Mouse (Mus musculus) megakaryocyte, adult 5-6 weeks (primary cell): ENCODE results near the gene Angptl4. TPM values are rescaled to one million over a fixed set of nuclear protein-coding genes. Genes with fewer than 3 reads are reported as not detected.
A peak's percentile ranks its signal among the peaks of the same experiment; 100 is the strongest.
"Not testable (repeated sequence)": the region's sequence is repeated elsewhere in the genome, so short reads cannot be mapped to it uniquely, and the experiment has no call there.

Experiments
- ATAC-seq: 2 replicates; pipeline ENCODE4 v1.8.0; 2016; ENCODE audit warnings: mild to moderate bottlenecking, inconsistent platforms; ENCODE audit not compliant: poor library complexity, severe bottlenecking
- total RNA-seq, 2 experiments: library from RNA; stranded (forward) in 1 of 2; stranded (reverse) in 1 of 2; fragments of 153-499, 151-499 nt in 1 of 2; fragments of 221-1000, 200-1000 nt in 1 of 2; gene quantifications; 2 replicates each; pipeline versions ENCODE4 v1.2.3 to v1.2.4; 2015 to 2017

Angptl4 gene
- total RNA-seq, 2 experiments from 2014 or later = 0.33 to 0.80 TPM

GRCm38 (mm10) chr17:33759767-33760254 lies 21.8 kb downstream of the Angptl4 start:
- ATAC-seq = peak; percentile 64

- ATAC-seq = no peak
These were observed 24.4 kb downstream of the Angptl4 start for GRCm38 (mm10) chr17:33757231-33757630.

- ATAC-seq = no peak
These were observed 25.4 kb downstream of the Angptl4 start for GRCm38 (mm10) chr17:33756108-33756790.

GRCm38 (mm10) chr17:33755418-33756107 lies 26.1 kb downstream of the Angptl4 start:
- ATAC-seq = no peak

- ATAC-seq = no peak
These were observed 27.0 kb downstream of the Angptl4 start for GRCm38 (mm10) chr17:33754656-33755055.

- ATAC-seq = no peak
These were observed 29.3 kb downstream of the Angptl4 start for GRCm38 (mm10) chr17:33752297-33752696.

GRCm38 (mm10) chr17:33751181-33751580 lies 30.4 kb downstream of the Angptl4 start:
- ATAC-seq = no peak

GRCm38 (mm10) chr17:33749451-33749850 lies 32.2 kb downstream of the Angptl4 start:
- no peak for ATAC-seq

GRCm38 (mm10) chr17:33746011-33746410 lies 35.6 kb downstream of the Angptl4 start:
- ATAC-seq = peak; percentile 30; the same call in 1 of the 2 replicates

GRCm38 (mm10) chr17:33744686-33745384 lies 36.8 kb downstream of the Angptl4 start:
- no peak for ATAC-seq

- ATAC-seq = no peak
These were observed 39.2 kb downstream of the Angptl4 start for GRCm38 (mm10) chr17:33742420-33742819.

- ATAC-seq = not testable (repeated sequence)
These were observed 48.1 kb downstream of the Angptl4 start for GRCm38 (mm10) chr17:33733526-33733925.

GRCm38 (mm10) chr17:33732556-33733083 lies 49.0 kb downstream of the Angptl4 start:
- not testable (repeated sequence) for ATAC-seq

GRCm38 (mm10) chr17:33729215-33729614 lies 52.4 kb downstream of the Angptl4 start:
- no peak for ATAC-seq

- no peak for ATAC-seq
These were observed 53.2 kb downstream of the Angptl4 start for GRCm38 (mm10) chr17:33728396-33728795.

Other genes with a start within 250 kb of the Angptl4 start
- 151 and 157 TPM in 2 replicates for gene Myo1f, start 226.1 kb downstream of the Angptl4 start, total RNA-seq (2015)
- gene Myo1f, start 226.1 kb downstream of the Angptl4 start, total RNA-seq (2017) = 380 and 381 TPM in 2 replicates
- 63.1 and 65.6 TPM in 2 replicates for gene Zfp414, start 152.7 kb downstream of the Angptl4 start, total RNA-seq (2015)
- gene Zfp414, start 152.7 kb downstream of the Angptl4 start, total RNA-seq (2017) = 29.2 and 29.4 TPM in 2 replicates
- gene Pram1, start 143.8 kb downstream of the Angptl4 start, total RNA-seq (2015) = 111 and 127 TPM in 2 replicates
- gene Pram1, start 143.8 kb downstream of the Angptl4 start, total RNA-seq (2017) = 29.6 and 34.3 TPM in 2 replicates
- 362 and 391 TPM in 2 replicates for gene Hnrnpm, start 95.0 kb downstream of the Angptl4 start, total RNA-seq (2015)
- 264 and 265 TPM in 2 replicates for gene Hnrnpm, start 95.0 kb downstream of the Angptl4 start, total RNA-seq (2017)
- gene March2, start 63.2 kb downstream of the Angptl4 start, total RNA-seq (2015) = 51.4 and 64.2 TPM in 2 replicates
- 42.7 and 46.6 TPM in 2 replicates for gene March2, start 63.2 kb downstream of the Angptl4 start, total RNA-seq (2017)
- gene Rab11b, start 21.3 kb downstream of the Angptl4 start, total RNA-seq (2015) = 94.0 and 104 TPM in 2 replicates
- gene Rab11b, start 21.3 kb downstream of the Angptl4 start, total RNA-seq (2017) = 26.7 and 41.1 TPM in 2 replicates
- 12.3 and 16.2 TPM in 2 replicates for gene Kank3, start 28.7 kb upstream of the Angptl4 start, total RNA-seq (2015)
- gene Kank3, start 28.7 kb upstream of the Angptl4 start, total RNA-seq (2017) = 13.5 and 14.8 TPM in 2 replicates
- gene Rps28, start 42.7 kb upstream of the Angptl4 start, total RNA-seq (2015) = 875 and 928 TPM in 2 replicates
- gene Rps28, start 42.7 kb upstream of the Angptl4 start, total RNA-seq (2017) = 2,242 and 2,459 TPM in 2 replicates
- 150 and 160 TPM in 2 replicates for gene Ndufa7, start 42.7 kb upstream of the Angptl4 start, total RNA-seq (2015)
- gene Ndufa7, start 42.7 kb upstream of the Angptl4 start, total RNA-seq (2017) = 110 and 139 TPM in 2 replicates
- gene Cd320, start 61.3 kb upstream of the Angptl4 start, total RNA-seq (2015) = 2.5 and 4.0 TPM in 2 replicates
- gene Cd320, start 61.3 kb upstream of the Angptl4 start, total RNA-seq (2017) = 0.85 and 1.5 TPM in 2 replicates
- not detected in 2 replicates for gene Gm7029, start 92.0 kb upstream of the Angptl4 start, total RNA-seq (2015)
- not detected in 2 replicates for gene Gm7029, start 92.0 kb upstream of the Angptl4 start, total RNA-seq (2017)
- 9.0 and 12.9 TPM in 2 replicates for gene Kifc1, start 108.8 kb upstream of the Angptl4 start, total RNA-seq (2015)
- 40.1 and 41.3 TPM in 2 replicates for gene Kifc1, start 108.8 kb upstream of the Angptl4 start, total RNA-seq (2017)
- gene Platr17, start 123.3 kb upstream of the Angptl4 start, total RNA-seq (2015) = 4.9 and 9.8 TPM in 2 replicates
- gene Platr17, start 123.3 kb upstream of the Angptl4 start, total RNA-seq (2017) = 2.6 and 5.9 TPM in 2 replicates
- gene Daxx, start 127.6 kb upstream of the Angptl4 start, total RNA-seq (2015) = 42.1 and 49.7 TPM in 2 replicates
- gene Daxx, start 127.6 kb upstream of the Angptl4 start, total RNA-seq (2017) = 39.3 and 63.3 TPM in 2 replicates
- 99.7 and 105 TPM in 2 replicates for gene Tapbp, start 134.1 kb upstream of the Angptl4 start, total RNA-seq (2015)
- 88.9 and 93.3 TPM in 2 replicates for gene Tapbp, start 134.1 kb upstream of the Angptl4 start, total RNA-seq (2017)
- 13.7 and 14.0 TPM in 2 replicates for gene Zbtb22, start 134.1 kb upstream of the Angptl4 start, total RNA-seq (2015)
- 22.0 and 25.8 TPM in 2 replicates for gene Zbtb22, start 134.1 kb upstream of the Angptl4 start, total RNA-seq (2017)
- gene Rgl2, start 147.7 kb upstream of the Angptl4 start, total RNA-seq (2015) = 33.6 and 38.2 TPM in 2 replicates
- 51.8 and 58.3 TPM in 2 replicates for gene Rgl2, start 147.7 kb upstream of the Angptl4 start, total RNA-seq (2017)
- 84.1 and 88.3 TPM in 2 replicates for gene Pfdn6, start 158.5 kb upstream of the Angptl4 start, total RNA-seq (2015)
- gene Pfdn6, start 158.5 kb upstream of the Angptl4 start, total RNA-seq (2017) = 148 and 161 TPM in 2 replicates
- gene Wdr46, start 158.8 kb upstream of the Angptl4 start, total RNA-seq (2015) = 12.2 and 12.4 TPM in 2 replicates
- gene Wdr46, start 158.8 kb upstream of the Angptl4 start, total RNA-seq (2017) = 21.6 and 23.7 TPM in 2 replicates
- gene B3galt4, start 169.7 kb upstream of the Angptl4 start, total RNA-seq (2015) = 3.5 and 4.0 TPM in 2 replicates
- gene B3galt4, start 169.7 kb upstream of the Angptl4 start, total RNA-seq (2017) = 4.9 and 5.7 TPM in 2 replicates
- 15.7 and 17.7 TPM in 2 replicates for gene Vps52, start 174.0 kb upstream of the Angptl4 start, total RNA-seq (2015)
- gene Vps52, start 174.0 kb upstream of the Angptl4 start, total RNA-seq (2017) = 11.6 and 22.8 TPM in 2 replicates
- 2,016 and 2,115 TPM in 2 replicates for gene Rps18, start 174.2 kb upstream of the Angptl4 start, total RNA-seq (2015)
- gene Rps18, start 174.2 kb upstream of the Angptl4 start, total RNA-seq (2017) = 724 and 801 TPM in 2 replicates
- gene H2-K1, start 218.5 kb upstream of the Angptl4 start, total RNA-seq (2015) = 868 and 887 TPM in 2 replicates
- 668 and 686 TPM in 2 replicates for gene H2-K1, start 218.5 kb upstream of the Angptl4 start, total RNA-seq (2017)
- gene Ring1, start 242.8 kb upstream of the Angptl4 start, total RNA-seq (2015) = 5.3 and 6.7 TPM in 2 replicates
- gene Ring1, start 242.8 kb upstream of the Angptl4 start, total RNA-seq (2017) = 7.9 and 9.6 TPM in 2 replicates
- gene H2-Ke6, start 246.2 kb upstream of the Angptl4 start, total RNA-seq (2015) = 67.7 and 84.3 TPM in 2 replicates
- 34.6 and 35.5 TPM in 2 replicates for gene H2-Ke6, start 246.2 kb upstream of the Angptl4 start, total RNA-seq (2017)
- 5.4 and 6.4 TPM in 2 replicates for gene Slc39a7, start 249.9 kb upstream of the Angptl4 start, total RNA-seq (2015)
- 72.5 and 83.1 TPM in 2 replicates for gene Slc39a7, start 249.9 kb upstream of the Angptl4 start, total RNA-seq (2017)
- 19.6 and 23.4 TPM in 2 replicates for gene Rxrb, start 250.0 kb upstream of the Angptl4 start, total RNA-seq (2015)
- gene Rxrb, start 250.0 kb upstream of the Angptl4 start, total RNA-seq (2017) = 23.7 and 27.2 TPM in 2 replicates